Mouse (Mus musculus): Measurements from ENCODE around the gene Rprd1b. TPM values are rescaled to one million over a fixed set of nuclear protein-coding genes. Genes with fewer than 3 reads are reported as not detected.
A peak's percentile ranks its signal among the peaks of the same experiment; 100 is the strongest.

Rprd1b gene
- polyA plus RNA-seq, 1 experiment from 2014 or later, result 27.5 TPM

GRCm38 (mm10) chr2:158145528-158146065 is 117.3 kb downstream of the Rprd1b start:
- Histone ChIP-seq H3K9ac (peak overlapping the region; percentile 94), H3K36me3 (replicated peaks) (peaks cover 29% of the 10 kb centered on the region), H3K27ac (replicated peaks) (peak overlapping the region; percentile 97), H3K4me1 (replicated peaks) (peaks cover 71% of the 10 kb centered on the region), H3K4me2 (peak overlapping the region; percentile 81), H3K4me3 (replicated peaks) (peak overlapping the region; percentile 90), H3K9me3 (replicated peaks) (no peaks in the 10 kb centered on the region), H3K27me3 (no peaks in the 10 kb centered on the region)
- 65% methylated on average over 5 of the region's 5 CpGs for WGBS (ENCODE audit: insufficient replicate concordance)
- ATAC-seq (ENCODE audit: insufficient read depth), result no peak

GRCm38 (mm10) chr2:158146223-158146622 is 117.9 kb downstream of the Rprd1b start, which contains the start of gene Tgm2:
Tgm2 (minus strand) TSS chr2:158146436.
- Histone ChIP-seq H3K4me3 (replicated peaks) (peak within 1 kb of the TSS; percentile 90), H3K4me1 (replicated peaks) (peaks cover 65% of the 10 kb centered on the region), H3K36me3 (replicated peaks) (peaks cover 23% of the 10 kb centered on the region), H3K27ac (replicated peaks) (peak within 1 kb of the TSS; percentile 97), H3K27me3 (no peaks in the 10 kb centered on the region), H3K9ac (peak within 1 kb of the TSS; percentile 94), H3K9me3 (replicated peaks) (no peaks in the 10 kb centered on the region; the same call in 1 of the 2 replicates), H3K4me2 (peak within 1 kb of the TSS; percentile 81)
- WGBS (ENCODE audit: insufficient replicate concordance), result under 1% methylated on average over 33 of the region's 33 CpGs
- ATAC-seq (ENCODE audit: insufficient read depth), result peak; percentile 59

- 82% methylated on average over 8 of the region's 8 CpGs for WGBS (ENCODE audit: insufficient replicate concordance)
- no peaks in the 10 kb centered on the region; the same call in 1 of the 2 replicates for H3K9me3 ChIP-seq (replicated peaks)
- H3K27ac ChIP-seq (replicated peaks), result no peak overlapping the region
- no peak overlapping the region for H3K4me2 ChIP-seq
- no peak for ATAC-seq (ENCODE audit: insufficient read depth)
- H3K4me1 ChIP-seq (replicated peaks), result peaks cover 61% of the 10 kb centered on the region
- H3K9ac ChIP-seq, result no peak overlapping the region
- H3K36me3 ChIP-seq (replicated peaks), result peaks cover 16% of the 10 kb centered on the region; the same call in 1 of the 2 replicates
- H3K27me3 ChIP-seq, result no peaks in the 10 kb centered on the region
- H3K4me3 ChIP-seq (replicated peaks), result no peak overlapping the region
These were observed 118.7 kb downstream of the Rprd1b start for GRCm38 (mm10) chr2:158146971-158147370.

- H3K27ac ChIP-seq (replicated peaks), result no peak overlapping the region
- H3K4me3 ChIP-seq (replicated peaks), result no peak overlapping the region
- H3K4me2 ChIP-seq, result no peak overlapping the region
- H3K36me3 ChIP-seq (replicated peaks), result no peaks in the 10 kb centered on the region
- no peaks in the 10 kb centered on the region; the same call in 1 of the 2 replicates for H3K9me3 ChIP-seq (replicated peaks)
- WGBS (ENCODE audit: insufficient replicate concordance), result 91% methylated on average over 3 of the region's 3 CpGs
- ATAC-seq (ENCODE audit: insufficient read depth), result no peak
- H3K27me3 ChIP-seq, result no peaks in the 10 kb centered on the region
- H3K4me1 ChIP-seq (replicated peaks), result peaks cover 58% of the 10 kb centered on the region
- H3K9ac ChIP-seq, result no peak overlapping the region
These were observed 122.8 kb downstream of the Rprd1b start for GRCm38 (mm10) chr2:158151077-158151476.

- H3K36me3 ChIP-seq (replicated peaks), result no peaks in the 10 kb centered on the region
- no peak overlapping the region for H3K9ac ChIP-seq
- H3K4me3 ChIP-seq (replicated peaks), result no peak overlapping the region
- whole genome bisulfite sequencing (ENCODE audit: insufficient replicate concordance), result 20% methylated on average over 6 of the region's 6 CpGs
- H3K4me2 ChIP-seq, result peak overlapping the region; percentile 88
- peak; percentile 32; the same call in 1 of the 2 replicates for ATAC-seq (ENCODE audit: insufficient read depth)
- H3K27ac ChIP-seq (replicated peaks), result peak overlapping the region; percentile 81
- peaks cover 57% of the 10 kb centered on the region for H3K4me1 ChIP-seq (replicated peaks)
- no peaks in the 10 kb centered on the region for H3K27me3 ChIP-seq
- H3K9me3 ChIP-seq (replicated peaks), result no peaks in the 10 kb centered on the region; the same call in 1 of the 2 replicates
These were observed 124.5 kb downstream of the Rprd1b start for GRCm38 (mm10) chr2:158152685-158153309.

GRCm38 (mm10) chr2:158153728-158154343 is 125.5 kb downstream of the Rprd1b start:
- Histone ChIP-seq H3K4me1 (replicated peaks) (peaks cover 51% of the 10 kb centered on the region), H3K36me3 (replicated peaks) (no peaks in the 10 kb centered on the region), H3K9ac (peak overlapping the region; percentile 64), H3K4me2 (peak overlapping the region; percentile 88), H3K4me3 (replicated peaks) (peak overlapping the region; percentile 60), H3K27ac (replicated peaks) (peak overlapping the region; percentile 81), H3K27me3 (no peaks in the 10 kb centered on the region), H3K9me3 (replicated peaks) (no peaks in the 10 kb centered on the region; the same call in 1 of the 2 replicates)
- under 1% methylated on average over 22 of the region's 22 CpGs for WGBS (ENCODE audit: insufficient replicate concordance)
- ATAC-seq (ENCODE audit: insufficient read depth), result peak; percentile 63

GRCm38 (mm10) chr2:158154641-158155040 is 126.3 kb downstream of the Rprd1b start:
- Histone ChIP-seq H3K27ac (replicated peaks) (peak overlapping the region; percentile 81; the same call in 1 of the 2 replicates), H3K9me3 (replicated peaks) (no peaks in the 10 kb centered on the region; the same call in 1 of the 2 replicates), H3K4me1 (replicated peaks) (peaks cover 55% of the 10 kb centered on the region), H3K4me2 (peak overlapping the region; percentile 88), H3K36me3 (replicated peaks) (no peaks in the 10 kb centered on the region), H3K4me3 (replicated peaks) (no peak overlapping the region), H3K9ac (no peak overlapping the region), H3K27me3 (no peaks in the 10 kb centered on the region)
- ATAC-seq (ENCODE audit: insufficient read depth), result no peak
- WGBS (ENCODE audit: insufficient replicate concordance), result 65% methylated on average over 8 of the region's 8 CpGs

GRCm38 (mm10) chr2:158155101-158155500 is 126.8 kb downstream of the Rprd1b start:
- H3K9ac ChIP-seq, result no peak overlapping the region
- H3K4me2 ChIP-seq, result no peak overlapping the region
- no peak for ATAC-seq (ENCODE audit: insufficient read depth)
- no peaks in the 10 kb centered on the region; the same call in 1 of the 2 replicates for H3K9me3 ChIP-seq (replicated peaks)
- peak overlapping the region; percentile 81 for H3K27ac ChIP-seq (replicated peaks)
- peaks cover 60% of the 10 kb centered on the region for H3K4me1 ChIP-seq (replicated peaks)
- 70% methylated on average over 7 of the region's 7 CpGs for WGBS (ENCODE audit: insufficient replicate concordance)
- no peak overlapping the region for H3K4me3 ChIP-seq (replicated peaks)
- no peaks in the 10 kb centered on the region for H3K27me3 ChIP-seq
- no peaks in the 10 kb centered on the region for H3K36me3 ChIP-seq (replicated peaks)

GRCm38 (mm10) chr2:158155615-158156014 is 127.3 kb downstream of the Rprd1b start:
- Histone ChIP-seq H3K9me3 (replicated peaks) (no peaks in the 10 kb centered on the region; the same call in 1 of the 2 replicates), H3K27me3 (no peaks in the 10 kb centered on the region), H3K4me1 (replicated peaks) (peaks cover 65% of the 10 kb centered on the region), H3K4me2 (no peak overlapping the region), H3K27ac (replicated peaks) (peak overlapping the region; percentile 81), H3K4me3 (replicated peaks) (no peak overlapping the region), H3K9ac (no peak overlapping the region), H3K36me3 (replicated peaks) (no peaks in the 10 kb centered on the region)
- WGBS (ENCODE audit: insufficient replicate concordance), result 36% methylated on average over 2 of the region's 2 CpGs
- ATAC-seq (ENCODE audit: insufficient read depth), result peak; percentile 20; the same call in 1 of the 2 replicates

- H3K4me1 ChIP-seq (replicated peaks), result peaks cover 74% of the 10 kb centered on the region
- no peak overlapping the region for H3K4me3 ChIP-seq (replicated peaks)
- H3K27ac ChIP-seq (replicated peaks), result peak overlapping the region; percentile 81; the same call in 1 of the 2 replicates
- no peaks in the 10 kb centered on the region for H3K36me3 ChIP-seq (replicated peaks)
- WGBS (ENCODE audit: insufficient replicate concordance), result 56% methylated on average over 9 of the region's 9 CpGs
- no peak for ATAC-seq (ENCODE audit: insufficient read depth)
- H3K27me3 ChIP-seq, result no peaks in the 10 kb centered on the region
- H3K9me3 ChIP-seq (replicated peaks), result no peaks in the 10 kb centered on the region
- no peak overlapping the region for H3K9ac ChIP-seq
- H3K4me2 ChIP-seq, result no peak overlapping the region
These were observed 128.2 kb downstream of the Rprd1b start for GRCm38 (mm10) chr2:158156487-158156886.

GRCm38 (mm10) chr2:158157654-158158053 is 129.4 kb downstream of the Rprd1b start:
- H3K27me3 ChIP-seq, result no peaks in the 10 kb centered on the region
- ATAC-seq (ENCODE audit: insufficient read depth), result no peak
- no peaks in the 10 kb centered on the region for H3K36me3 ChIP-seq (replicated peaks)
- WGBS (ENCODE audit: insufficient replicate concordance), result 77% methylated on average over 8 of the region's 8 CpGs
- H3K4me2 ChIP-seq, result no peak overlapping the region
- no peaks in the 10 kb centered on the region for H3K9me3 ChIP-seq (replicated peaks)
- no peak overlapping the region for H3K4me3 ChIP-seq (replicated peaks)
- no peak overlapping the region for H3K27ac ChIP-seq (replicated peaks)
- H3K9ac ChIP-seq, result no peak overlapping the region
- H3K4me1 ChIP-seq (replicated peaks), result peaks cover 74% of the 10 kb centered on the region

Measured in liver, embryonic 15.5 days (tissue).